Mouse (Mus musculus) megakaryocyte, embryonic 14.5 days (primary cell): ENCODE results near the gene Mapk14. TPM values are rescaled to one million over a fixed set of nuclear protein-coding genes. Genes with fewer than 3 reads are reported as not detected.

Experiments
- H3K27me3 ChIP-seq: replicated peaks from 2 replicates; pipeline ENCODE3; 2012; ENCODE audit warnings: inconsistent platforms
- H3K36me3 ChIP-seq: replicated peaks from 2 replicates; pipeline ENCODE3; 2012; ENCODE audit warnings: low read length, inconsistent platforms, mixed read lengths
- H3K4me1 ChIP-seq: 2 replicates; pipeline ENCODE4 v1.6.1; 2012; ENCODE audit warnings: inconsistent platforms
- H3K4me3 ChIP-seq: replicated peaks from 2 replicates; pipeline ENCODE3; 2012; ENCODE audit warnings: moderate library complexity, mild to moderate bottlenecking, inconsistent platforms
- H3K9me3 ChIP-seq: 2 replicates; pipeline ENCODE4 v1.6.1; 2012; ENCODE audit warnings: inconsistent platforms
- FLI1 ChIP-seq: IDR thresholded peaks from 2 replicates; pipeline ENCODE4 v1.6.1; 2012; ENCODE audit warnings: low read length, inconsistent platforms, mixed read lengths
- GATA1 ChIP-seq: IDR thresholded peaks from 3 replicates; pipeline ENCODE4 v1.6.1; 2012; ENCODE audit warnings: mixed read lengths, low read length, inconsistent platforms, borderline replicate concordance
- polyA plus RNA-seq: library from polyadenylated mRNA; stranded (reverse); fragments of >175 nt; gene quantifications from 2 replicates; pipeline ENCODE4 v1.2.3, GENCODE M21; 2012; ENCODE audit warnings: low replicate concordance; ENCODE audit not compliant: insufficient read depth

The Mapk14 gene
- polyA plus RNA-seq, 1 experiment = 34.8 TPM

- peaks cover 28% of the 10 kb centered on the region for H3K4me1 ChIP-seq
- H3K4me3 ChIP-seq = no peak overlapping the region
- TF ChIP-seq GATA1 (no peak), FLI1 (no peak)
- peaks cover 58% of the 10 kb centered on the region for H3K27me3 ChIP-seq
- H3K36me3 ChIP-seq = no peaks in the 10 kb centered on the region
- H3K9me3 ChIP-seq = peaks cover 30% of the 10 kb centered on the region
Measured at GRCm38 (mm10) chr17:28776817-28777216, 85.7 kb downstream of the Mapk14 start.

- TF ChIP-seq GATA1 = no peak
- no peak for TF ChIP-seq FLI1
- peaks cover 30% of the 10 kb centered on the region for H3K9me3 ChIP-seq
- H3K4me1 ChIP-seq = peaks cover 28% of the 10 kb centered on the region
- no peak overlapping the region for H3K4me3 ChIP-seq
- peaks cover 53% of the 10 kb centered on the region for H3K27me3 ChIP-seq
- no peaks in the 10 kb centered on the region for H3K36me3 ChIP-seq
Measured at GRCm38 (mm10) chr17:28777231-28778005, 86.3 kb downstream of the Mapk14 start.

DNA sequence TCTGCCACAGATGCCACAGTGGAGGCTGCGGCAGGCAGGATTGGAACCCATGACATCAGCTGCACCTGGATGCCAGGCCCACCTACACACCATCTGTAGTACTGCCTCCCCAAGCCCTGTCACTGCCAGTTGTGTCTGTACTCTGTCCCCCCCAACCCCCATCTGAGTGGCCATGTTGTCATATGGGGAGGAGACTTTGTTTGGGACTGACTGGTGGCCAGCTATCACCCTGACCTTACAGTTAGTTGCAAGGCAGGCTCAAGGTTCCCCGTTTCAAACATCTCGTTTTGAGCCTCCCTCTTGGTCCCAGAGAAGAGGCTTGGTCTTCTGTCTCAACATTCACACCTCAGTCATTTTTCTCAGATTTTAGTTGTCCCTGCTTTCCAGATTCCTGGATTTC lies 88.6 kb downstream of the Mapk14 start:
- Histone ChIP-seq H3K36me3 (no peaks in the 10 kb centered on the region), H3K9me3 (peaks cover 21% of the 10 kb centered on the region), H3K4me1 (peaks cover 25% of the 10 kb centered on the region), H3K27me3 (peaks cover 42% of the 10 kb centered on the region), H3K4me3 (no peak overlapping the region)
- no peak for TF ChIP-seq FLI1
- TF ChIP-seq GATA1 = no peak

- Histone ChIP-seq H3K4me3 (no peak overlapping the region), H3K36me3 (no peaks in the 10 kb centered on the region), H3K4me1 (peaks cover 25% of the 10 kb centered on the region), H3K27me3 (peaks cover 39% of the 10 kb centered on the region), H3K9me3 (peaks cover 16% of the 10 kb centered on the region)
- TF ChIP-seq FLI1 = no peak
- TF ChIP-seq GATA1 = no peak
Measured at GRCm38 (mm10) chr17:28780836-28781235, 89.7 kb downstream of the Mapk14 start.

- Histone ChIP-seq H3K4me1 (peaks cover 25% of the 10 kb centered on the region), H3K9me3 (peaks cover 9% of the 10 kb centered on the region), H3K4me3 (no peak overlapping the region), H3K27me3 (peaks cover 38% of the 10 kb centered on the region), H3K36me3 (no peaks in the 10 kb centered on the region)
- no peak for TF ChIP-seq GATA1
- no peak for TF ChIP-seq FLI1
Measured at GRCm38 (mm10) chr17:28781290-28782045, 90.3 kb downstream of the Mapk14 start.

GRCm38 (mm10) chr17:28785036-28785435 lies 93.9 kb downstream of the Mapk14 start:
- H3K9me3 ChIP-seq = no peaks in the 10 kb centered on the region
- H3K4me1 ChIP-seq = peaks cover 12% of the 10 kb centered on the region
- no peak for TF ChIP-seq GATA1
- no peak for TF ChIP-seq FLI1
- no peaks in the 10 kb centered on the region for H3K36me3 ChIP-seq
- no peak overlapping the region for H3K4me3 ChIP-seq
- peaks cover 19% of the 10 kb centered on the region for H3K27me3 ChIP-seq

DNA sequence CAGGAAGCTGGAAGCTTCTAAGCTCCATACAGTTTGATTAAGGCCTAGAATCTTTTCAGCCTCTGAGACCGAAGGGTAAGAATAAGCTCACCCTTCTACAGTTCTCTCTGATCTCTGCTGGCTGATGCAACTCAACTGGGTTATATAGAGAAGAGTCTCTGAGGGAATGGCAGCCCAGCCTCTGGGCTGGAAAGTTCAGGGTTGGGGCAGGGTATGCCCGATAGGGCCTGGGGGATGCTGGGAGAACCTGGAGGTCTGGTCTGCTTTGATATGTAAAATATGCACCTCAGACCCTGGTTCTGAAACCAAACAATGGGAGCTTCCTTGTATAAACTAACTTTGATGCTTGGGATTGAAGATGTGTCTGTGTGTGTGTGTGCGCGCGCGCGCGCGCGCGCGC lies 96.4 kb downstream of the Mapk14 start:
- no peaks in the 10 kb centered on the region for H3K36me3 ChIP-seq
- H3K9me3 ChIP-seq = no peaks in the 10 kb centered on the region
- peaks cover 19% of the 10 kb centered on the region for H3K27me3 ChIP-seq
- no peak for TF ChIP-seq FLI1
- no peak for TF ChIP-seq GATA1
- H3K4me1 ChIP-seq = no peaks in the 10 kb centered on the region
- H3K4me3 ChIP-seq = no peak overlapping the region

DNA sequence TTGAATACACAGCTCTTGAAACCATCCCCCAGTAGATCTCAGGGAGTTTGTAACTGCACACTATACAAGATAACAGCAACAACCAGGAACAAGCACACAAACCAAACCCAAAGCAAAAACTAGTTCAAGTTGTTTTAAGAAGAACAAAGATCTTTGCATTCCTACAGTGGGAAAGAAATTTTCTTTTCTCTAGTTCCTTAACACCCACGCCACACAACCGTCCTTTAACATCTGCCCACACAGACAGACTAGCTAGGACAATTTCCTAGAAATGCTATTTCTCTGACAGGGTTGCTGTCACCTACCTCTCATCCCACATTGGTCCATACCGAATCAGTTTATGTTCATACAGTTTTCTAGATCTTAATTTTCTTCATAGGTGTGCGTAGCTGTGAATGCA lies 105.9 kb downstream of the Mapk14 start:
- Histone ChIP-seq H3K4me3 (no peak overlapping the region), H3K9me3 (peaks cover 20% of the 10 kb centered on the region), H3K27me3 (peaks cover 30% of the 10 kb centered on the region), H3K4me1 (peaks cover 8% of the 10 kb centered on the region), H3K36me3 (no peaks in the 10 kb centered on the region)
- no peak for TF ChIP-seq GATA1
- no peak for TF ChIP-seq FLI1

Other genes starting within 250 kb of the Mapk14 start
- 8.7 and 25.1 TPM in 2 replicates for gene Fkbp5, start 173.8 kb upstream of the Mapk14 start, polyA plus RNA-seq
- gene Armc12, start 160.5 kb upstream of the Mapk14 start, polyA plus RNA-seq = not detected in 2 replicates
- not detected in 2 replicates for gene Clpsl2, start 141.9 kb upstream of the Mapk14 start, polyA plus RNA-seq
- not detected in 2 replicates for gene Clps, start 130.6 kb upstream of the Mapk14 start, polyA plus RNA-seq
- gene Lhfpl5, start 115.7 kb upstream of the Mapk14 start, polyA plus RNA-seq = not detected in 2 replicates
- gene Srpk1, start 68.6 kb upstream of the Mapk14 start, polyA plus RNA-seq = 5.0 and 32.1 TPM in 2 replicates
- 1.2 and 1.4 TPM in 2 replicates for gene Slc26a8, start 1.1 kb upstream of the Mapk14 start, polyA plus RNA-seq
- not detected in 2 replicates for gene AC170998.1, start 34.8 kb downstream of the Mapk14 start, polyA plus RNA-seq
- gene Mapk13, start 78.0 kb downstream of the Mapk14 start, polyA plus RNA-seq = 0.50 TPM in 1 of 2 replicates, not detected in the other
- gene Brpf3, start 109.8 kb downstream of the Mapk14 start, polyA plus RNA-seq = 8.8 and 9.5 TPM in 2 replicates
- 0.10 TPM in 1 of 2 replicates, not detected in the other for gene Pnpla1, start 167.1 kb downstream of the Mapk14 start, polyA plus RNA-seq
- not detected in 2 replicates for gene 4930539E08Rik, start 224.0 kb downstream of the Mapk14 start, polyA plus RNA-seq